Mouse (Mus musculus): ENCODE results near the gene 2310011J03Rik. TPM values are rescaled to one million over a fixed set of nuclear protein-coding genes. Genes with fewer than 3 reads are reported as not detected.
"Not testable (repeated sequence)": the region's sequence is repeated elsewhere in the genome, so short reads cannot be mapped to it uniquely, and the experiment has no call there.

Gene 2310011J03Rik
- total RNA-seq (2021): 10 to 100 TPM; 25.0 to 28.9 TPM
- long read RNA-seq, experiment 1, transcript 2310011J03Rik-201 (2 exons, 1,649 nt): major isoform, 40 of 40 reads
- long read RNA-seq, experiment 1, partial matches to known transcripts: 0 of 40 reads
- long read RNA-seq, experiment 1, other reads (novel, unspliced or antisense): 0 of 40 reads
- long read RNA-seq, experiment 2, transcript 2310011J03Rik-201 (2 exons, 1,649 nt): major isoform, 125 of 133 reads
- long read RNA-seq, experiment 2, partial matches to known transcripts: 0 of 133 reads
- long read RNA-seq, experiment 2, other reads (novel, unspliced or antisense): 8 of 133 reads

GRCm38 (mm10) chr10:80320340-80320760, at the start of gene 2310011J03Rik:
Gene 2310011J03Rik (minus strand): TSS chr10:80320537.
- DNase-seq (ENCODE audit: low spot score in 2 of 2): peak; percentile 84

- no peak for DNase-seq (ENCODE audit: low spot score in 2 of 2)
Measured at GRCm38 (mm10) chr10:80368392-80368791, 48.1 kb upstream of the 2310011J03Rik start.

- DNase-seq (ENCODE audit: low spot score in 2 of 2): no peak
Measured at GRCm38 (mm10) chr10:80367954-80368353, 47.6 kb upstream of the 2310011J03Rik start.

GRCm38 (mm10) chr10:80365736-80366135, 45.4 kb upstream of the 2310011J03Rik start:
- DNase-seq (ENCODE audit: low spot score in 2 of 2): no peak

DNA sequence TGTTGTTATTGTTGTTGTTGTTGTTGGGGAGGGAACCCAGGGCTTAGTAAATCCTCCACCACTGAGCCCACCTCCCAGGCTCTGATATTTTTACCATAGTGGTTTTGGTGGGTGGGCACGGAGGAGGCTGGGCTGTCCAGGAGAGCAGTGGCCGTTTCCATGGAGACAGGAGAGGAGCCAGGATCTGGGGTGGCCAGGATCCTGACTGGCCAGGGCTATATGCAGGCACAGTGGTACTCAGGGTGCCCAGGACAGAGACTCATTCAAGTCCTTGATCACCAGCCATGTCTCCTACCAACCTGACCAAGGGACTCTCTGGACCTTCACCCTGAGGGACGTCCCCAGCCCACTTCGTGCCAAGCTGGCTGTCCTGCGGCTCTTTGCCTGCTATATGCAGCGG, 43.4 kb upstream of the 2310011J03Rik start:
- no peak for DNase-seq (ENCODE audit: low spot score in 2 of 2)

- DNase-seq (ENCODE audit: low spot score in 2 of 2): no peak
Measured at GRCm38 (mm10) chr10:80357994-80358639, 37.8 kb upstream of the 2310011J03Rik start.

GRCm38 (mm10) chr10:80357336-80357735, 37.0 kb upstream of the 2310011J03Rik start:
- DNase-seq (ENCODE audit: low spot score in 2 of 2): no peak

- no peak for DNase-seq (ENCODE audit: low spot score in 2 of 2)
Measured at GRCm38 (mm10) chr10:80356737-80357136, 36.4 kb upstream of the 2310011J03Rik start.

GRCm38 (mm10) chr10:80356001-80356682, 35.8 kb upstream of the 2310011J03Rik start, which contains the start of gene Plk5:
Gene Plk5 (plus strand): TSS chr10:80356459.
- no peak for DNase-seq (ENCODE audit: low spot score in 2 of 2)

- no peak for DNase-seq (ENCODE audit: low spot score in 2 of 2)
Measured at GRCm38 (mm10) chr10:80355431-80355830, 35.1 kb upstream of the 2310011J03Rik start.

GRCm38 (mm10) chr10:80352727-80353126, 32.4 kb upstream of the 2310011J03Rik start:
- no peak for DNase-seq (ENCODE audit: low spot score in 2 of 2)

DNA sequence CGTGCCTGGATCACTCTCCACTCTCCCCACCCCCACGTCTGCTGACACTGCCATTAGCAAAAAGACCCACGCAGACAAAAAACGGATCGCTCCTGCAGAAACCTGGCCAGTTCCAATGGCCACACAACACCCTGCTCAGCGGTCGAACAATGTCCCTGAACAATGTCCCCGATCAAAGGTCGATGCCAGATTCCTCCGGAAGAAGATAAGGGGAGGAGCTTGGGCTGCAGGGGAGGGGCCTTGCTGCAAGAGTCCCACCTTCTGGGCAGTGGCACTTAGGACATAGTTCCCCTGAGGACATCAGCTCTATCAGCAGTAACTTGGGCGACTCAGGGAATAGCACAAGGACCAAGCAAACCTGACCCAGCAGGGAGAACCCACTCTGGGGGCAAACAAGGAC, 31.6 kb upstream of the 2310011J03Rik start:
- DNase-seq (ENCODE audit: low spot score in 2 of 2): no peak

DNA sequence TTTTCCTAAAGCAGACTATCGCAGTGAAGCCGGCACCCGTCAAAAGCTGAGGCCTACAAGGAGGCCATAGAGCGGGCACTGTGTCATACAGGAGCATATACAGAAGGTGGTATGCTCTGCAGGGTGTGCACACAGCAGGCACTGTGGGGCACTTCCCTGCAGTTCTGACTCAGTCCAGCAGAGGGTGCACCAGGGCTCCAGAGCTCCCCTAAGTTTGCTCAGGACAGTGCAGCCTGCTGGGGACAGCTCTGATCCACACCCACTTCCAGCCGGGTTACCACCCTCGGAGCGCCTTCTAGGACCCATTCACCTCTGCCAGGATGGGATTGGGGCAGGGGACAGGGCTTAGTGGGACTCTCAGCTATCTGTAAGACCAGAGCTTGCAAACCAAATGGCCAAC, 30.0 kb upstream of the 2310011J03Rik start:
- peak; percentile 89 to 93 for DNase-seq (ENCODE audit: low spot score in 2 of 2)

DNA sequence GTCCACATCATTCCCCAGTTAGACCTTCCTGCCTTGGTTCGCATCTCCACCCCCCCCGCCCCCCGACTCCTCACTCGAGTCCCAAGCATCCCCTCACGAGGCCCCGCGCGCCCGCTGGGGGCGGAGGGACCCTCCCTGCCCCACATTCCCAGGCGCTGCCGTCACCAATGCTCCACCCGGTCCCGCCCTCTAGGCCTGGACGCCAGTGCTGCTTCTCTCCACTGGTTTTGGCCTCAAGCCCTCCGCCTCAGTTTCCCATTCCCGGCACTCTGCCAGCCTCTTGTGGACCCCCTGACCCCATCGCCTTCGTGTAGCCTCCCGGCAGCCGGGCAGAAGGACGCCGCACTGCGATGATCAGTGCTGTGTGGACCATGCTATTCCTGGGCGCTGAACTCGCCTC, 28.6 kb upstream of the 2310011J03Rik start:
- DNase-seq (ENCODE audit: low spot score in 2 of 2): no peak

- peak; percentile 56 to 72 for DNase-seq (ENCODE audit: low spot score in 2 of 2)
Measured at GRCm38 (mm10) chr10:80348244-80348781, 28.0 kb upstream of the 2310011J03Rik start, which contains the start of gene Adamtsl5. Gene Adamtsl5 (minus strand): TSS chr10:80348412.

- DNase-seq (ENCODE audit: low spot score in 2 of 2): no peak
Measured at GRCm38 (mm10) chr10:80347514-80347967, 27.2 kb upstream of the 2310011J03Rik start.

- not testable (repeated sequence) for DNase-seq (ENCODE audit: low spot score in 2 of 2)
Measured at GRCm38 (mm10) chr10:80345929-80346328, 25.6 kb upstream of the 2310011J03Rik start.

- DNase-seq (ENCODE audit: low spot score in 2 of 2): no peak
Measured at GRCm38 (mm10) chr10:80345122-80345521, 24.8 kb upstream of the 2310011J03Rik start.

GRCm38 (mm10) chr10:80344131-80344661, 23.9 kb upstream of the 2310011J03Rik start:
- DNase-seq (ENCODE audit: low spot score in 2 of 2): no peak

DNA sequence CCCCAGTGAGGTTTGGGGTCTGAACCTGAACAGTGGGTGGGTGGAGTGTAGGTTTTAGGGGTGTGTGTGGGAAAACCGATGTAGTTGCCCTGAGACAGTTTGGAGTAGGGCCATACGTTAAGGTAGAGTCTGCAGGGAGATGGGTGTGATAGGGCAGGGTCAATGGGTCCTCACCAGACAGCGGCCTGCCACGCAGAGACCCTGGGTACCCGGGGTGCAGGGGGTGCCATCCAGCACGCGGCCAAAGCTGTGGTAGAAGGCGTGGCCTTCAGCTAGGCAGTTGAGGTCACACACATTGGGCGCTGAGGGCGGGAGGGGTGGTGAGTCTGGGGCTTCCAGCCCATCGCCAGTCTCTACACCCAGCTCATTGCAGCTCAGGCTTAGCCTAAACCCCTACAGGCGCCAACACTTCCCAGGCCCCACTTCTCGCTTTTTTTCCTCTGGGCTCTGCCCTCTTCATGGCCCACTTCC, 23.1 kb upstream of the 2310011J03Rik start:
- no peak for DNase-seq (ENCODE audit: low spot score in 2 of 2)

Data from adrenal gland, adult 18-20 months (tissue).